Mouse (Mus musculus) midbrain, embryonic 16.5 days (tissue): ENCODE data around the gene Gm6657. TPM values are rescaled to one million over a fixed set of nuclear protein-coding genes. Genes with fewer than 3 reads are reported as not detected.

Experiments
- ATAC-seq: fragments of 200-750 bp; cut with Nextera tagmentation; 2 replicates; pipeline ENCODE4 v1.8.0; 2017; ENCODE audit warnings: moderate TSS enrichment
- H3K27ac ChIP-seq: fragments of 300-500 bp; sonication (generic); 2 replicates; pipeline ENCODE4 v1.5.1; 2014; ENCODE audit warnings: mild to moderate bottlenecking, low read length, mixed read lengths
- H3K27me3 ChIP-seq: fragments of 300-500 bp; sonication (generic); 2 replicates; pipeline ENCODE4 v1.6.1; 2014; ENCODE audit warnings: low read depth, low read length, mixed read lengths; ENCODE audit not compliant: control insufficient read depth, insufficient read depth
- H3K36me3 ChIP-seq: fragments of 300-500 bp; sonication (generic); 2 replicates; pipeline ENCODE4 v1.6.1; 2014; ENCODE audit warnings: mild to moderate bottlenecking, low read length, moderate library complexity, mixed read lengths; ENCODE audit not compliant: control insufficient read depth, insufficient read depth
- H3K4me1 ChIP-seq: fragments of 300-500 bp; sonication (generic); 2 replicates; pipeline ENCODE4 v1.6.1; 2014; ENCODE audit warnings: mild to moderate bottlenecking, low read length, mixed read lengths; ENCODE audit not compliant: control insufficient read depth, insufficient read depth
- H3K4me2 ChIP-seq: fragments of 300-500 bp; sonication (generic); 2 replicates; pipeline ENCODE4 v1.6.1; 2014; ENCODE audit warnings: mild to moderate bottlenecking, low read length, mixed read lengths
- H3K4me3 ChIP-seq: fragments of 300-500 bp; sonication (generic); 2 replicates; pipeline ENCODE4 v1.5.1; 2014; ENCODE audit warnings: low read depth, mild to moderate bottlenecking, low read length, moderate library complexity, mixed read lengths
- H3K9ac ChIP-seq: fragments of 300-500 bp; sonication (generic); 2 replicates; pipeline ENCODE4 v1.6.1; 2014; ENCODE audit warnings: low read depth, low read length, mixed read lengths
- H3K9me3 ChIP-seq: fragments of 300-500 bp; sonication (generic); replicated peaks from 2 replicates; pipeline ENCODE4 v1.6.1; 2014; ENCODE audit warnings: mild to moderate bottlenecking, low read length, mixed read lengths; ENCODE audit not compliant: control insufficient read depth, poor library complexity, severe bottlenecking
- WGBS: fragments of 180-500 bp; shearing (Covaris S2); extraction: QIAGEN DNeasy Blood & Tissue Kit; methylation state at CpG from one replicate; pipeline ENCODE4 v1.1.7; 2014; 5-methylcytosine and 5-hydroxymethylcytosine counted together
- polyA plus RNA-seq: library from polyadenylated mRNA; unstranded; fragments of >200 nt; fragmentation: Nextera tagmentation; extraction: Ambion mirVana; gene quantifications from 2 replicates; pipeline ENCODE4 v1.2.1, GENCODE M21; 2015

Gene Gm6657
- polyA plus RNA-seq, 1 experiment from 2014 or later: not detected

GRCm38 (mm10) chr12:78232560-78232959 lies 38.5 kb downstream of the Gm6657 start:
- no peak overlapping the region for H3K4me2 ChIP-seq
- no peak overlapping the region for H3K27ac ChIP-seq
- no peaks in the 10 kb centered on the region for H3K9me3 ChIP-seq
- no peak overlapping the region for H3K9ac ChIP-seq
- peaks cover 14% of the 10 kb centered on the region for H3K4me1 ChIP-seq
- no peaks in the 10 kb centered on the region for H3K27me3 ChIP-seq
- H3K36me3 ChIP-seq: no peaks in the 10 kb centered on the region
- no peak overlapping the region for H3K4me3 ChIP-seq
- no peak for ATAC-seq

DNA sequence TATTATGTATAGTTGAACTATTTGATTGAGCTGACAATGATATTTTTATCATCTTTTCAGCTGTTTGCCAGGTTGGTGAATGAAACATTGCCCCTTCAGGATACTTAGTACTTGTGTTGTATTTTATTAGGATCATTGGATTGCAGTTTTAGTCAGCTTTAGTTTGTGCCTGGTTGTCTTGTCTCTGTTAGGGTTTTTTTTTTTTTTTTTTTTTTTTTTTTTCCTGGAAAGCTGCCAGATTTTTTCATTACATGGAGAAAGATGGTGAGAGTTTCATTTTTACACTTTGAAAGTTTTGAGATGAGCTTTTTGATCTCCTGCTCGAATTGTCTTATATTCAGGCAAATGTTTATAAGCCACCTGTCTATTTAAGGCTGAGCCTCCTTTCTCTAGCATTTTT lies 54.3 kb downstream of the Gm6657 start:
- Histone ChIP-seq H3K27ac (no peak overlapping the region), H3K9me3 (no peaks in the 10 kb centered on the region), H3K4me1 (no peaks in the 10 kb centered on the region), H3K36me3 (no peaks in the 10 kb centered on the region), H3K9ac (no peak overlapping the region), H3K4me2 (no peak overlapping the region), H3K4me3 (no peak overlapping the region), H3K27me3 (no peaks in the 10 kb centered on the region)
- ATAC-seq: no peak
- 71% methylated on average over 1 of the region's 1 CpGs for WGBS

- no peaks in the 10 kb centered on the region for H3K4me1 ChIP-seq
- ATAC-seq: no peak
- H3K9me3 ChIP-seq: no peaks in the 10 kb centered on the region
- no peaks in the 10 kb centered on the region for H3K27me3 ChIP-seq
- H3K9ac ChIP-seq: no peak overlapping the region
- H3K4me3 ChIP-seq: no peak overlapping the region
- H3K27ac ChIP-seq: no peak overlapping the region
- no peaks in the 10 kb centered on the region for H3K36me3 ChIP-seq
- no peak overlapping the region for H3K4me2 ChIP-seq
Observed at GRCm38 (mm10) chr12:78249151-78249550, 55.1 kb downstream of the Gm6657 start.

Other genes with a start within 250 kb of the Gm6657 start
- gene Gphn, start 32.1 kb downstream of the Gm6657 start, polyA plus RNA-seq: 48.4 and 60.7 TPM in 2 replicates